Mouse (Mus musculus) adrenal gland, adult 2 months (tissue): ENCODE measurements around the gene Slc4a5. TPM values are rescaled to one million over a fixed set of nuclear protein-coding genes. Genes with fewer than 3 reads are reported as not detected.
A peak's percentile ranks its signal among the peaks of the same experiment; 100 is the strongest.

ENCODE experiments used
- DNase-seq: peaks from one replicate; pipeline ENCODE4 v3.0.0; 2021
- long read RNA-seq: library from polyadenylated mRNA; stranded (forward); transcript quantifications from one replicate; pipeline ENCODE4 v2.0.0, GENCODE M21; 2021
- polyA plus RNA-seq: library from polyadenylated mRNA; depleted of rRNA; stranded (reverse); fragments of >200 nt; gene quantifications from 2 replicates; pipeline ENCODE4 v1.2.3, GENCODE M21; 2012; rRNA removed
- total RNA-seq, 2 experiments: library from RNA; stranded (reverse); gene quantifications; 2 replicates each; pipeline ENCODE4 v1.2.3; 2021

Slc4a5 gene
- total RNA-seq (not detected), polyA plus RNA-seq (0.29 and 0.51 TPM in 2 replicates)
- long read RNA-seq: 0 reads

GRCm38 (mm10) chr6:83219814-83220213, at the start of gene Slc4a5:
Gene Slc4a5 (plus strand): TSS chr6:83219828.
- no peak for DNase-seq

GRCm38 (mm10) chr6:83169872-83170271, 49.8 kb upstream of the Slc4a5 start:
- DNase-seq: peak; percentile 78

GRCm38 (mm10) chr6:83171063-83171462, 48.6 kb upstream of the Slc4a5 start:
- DNase-seq: no peak

- no peak for DNase-seq
Measured at GRCm38 (mm10) chr6:83172240-83172920, 47.2 kb upstream of the Slc4a5 start.

- DNase-seq: no peak
Measured at GRCm38 (mm10) chr6:83175996-83176395, 43.6 kb upstream of the Slc4a5 start.

GRCm38 (mm10) chr6:83179390-83180117, 40.1 kb upstream of the Slc4a5 start:
- DNase-seq: peak; percentile 74

GRCm38 (mm10) chr6:83180605-83181004, 39.0 kb upstream of the Slc4a5 start:
- DNase-seq: peak; percentile 50

- DNase-seq: no peak
Measured at GRCm38 (mm10) chr6:83184858-83185435, 34.7 kb upstream of the Slc4a5 start.

GRCm38 (mm10) chr6:83185895-83186861, 33.5 kb upstream of the Slc4a5 start:
- DNase-seq: peak; percentile 69

GRCm38 (mm10) chr6:83186946-83187345, 32.7 kb upstream of the Slc4a5 start:
- no peak for DNase-seq

GRCm38 (mm10) chr6:83193571-83193970, 26.1 kb upstream of the Slc4a5 start:
- no peak for DNase-seq

- peak; percentile 82 for DNase-seq
Measured at GRCm38 (mm10) chr6:83197345-83198004, 22.2 kb upstream of the Slc4a5 start.

GRCm38 (mm10) chr6:83203320-83203719, 16.3 kb upstream of the Slc4a5 start:
- no peak for DNase-seq

GRCm38 (mm10) chr6:83205851-83206250, 13.8 kb upstream of the Slc4a5 start:
- no peak for DNase-seq

GRCm38 (mm10) chr6:83206321-83206720, 13.3 kb upstream of the Slc4a5 start:
- DNase-seq: no peak

- DNase-seq: no peak
Measured at GRCm38 (mm10) chr6:83207361-83208049, 12.1 kb upstream of the Slc4a5 start.

GRCm38 (mm10) chr6:83208050-83208400, 11.6 kb upstream of the Slc4a5 start:
- DNase-seq: no peak

- no peak for DNase-seq
Measured at GRCm38 (mm10) chr6:83210495-83210894, 9.1 kb upstream of the Slc4a5 start.

GRCm38 (mm10) chr6:83211526-83211925, 8.1 kb upstream of the Slc4a5 start:
- no peak for DNase-seq

- peak; percentile 65 for DNase-seq
Measured at GRCm38 (mm10) chr6:83215002-83215666, 4.5 kb upstream of the Slc4a5 start.
